Mouse (Mus musculus): ENCODE results near the gene Rpl31.

Rpl31 gene

DNA sequence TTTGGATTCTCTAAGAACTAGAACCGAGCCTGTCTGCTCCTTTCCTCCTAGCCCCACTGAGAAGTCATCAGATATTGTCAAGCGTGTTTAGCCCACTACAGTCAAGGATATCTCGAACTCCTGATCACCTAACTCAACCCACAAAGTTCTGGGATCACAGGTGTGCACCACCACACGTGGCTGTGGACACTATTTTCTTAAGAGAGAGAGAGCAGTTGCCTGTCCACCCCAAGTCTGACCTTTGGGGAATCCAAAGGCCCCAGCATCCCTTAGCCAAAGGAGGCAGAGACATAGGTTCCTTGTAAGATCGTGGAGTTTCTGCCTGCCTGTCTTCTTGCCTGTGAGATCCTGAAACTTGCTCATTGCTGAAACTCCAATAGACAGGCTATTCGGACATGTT lies 597 bp upstream of the Rpl31 start:
- DNase-seq (ENCODE audit: low spot score in 2 of 2): no peak

DNA sequence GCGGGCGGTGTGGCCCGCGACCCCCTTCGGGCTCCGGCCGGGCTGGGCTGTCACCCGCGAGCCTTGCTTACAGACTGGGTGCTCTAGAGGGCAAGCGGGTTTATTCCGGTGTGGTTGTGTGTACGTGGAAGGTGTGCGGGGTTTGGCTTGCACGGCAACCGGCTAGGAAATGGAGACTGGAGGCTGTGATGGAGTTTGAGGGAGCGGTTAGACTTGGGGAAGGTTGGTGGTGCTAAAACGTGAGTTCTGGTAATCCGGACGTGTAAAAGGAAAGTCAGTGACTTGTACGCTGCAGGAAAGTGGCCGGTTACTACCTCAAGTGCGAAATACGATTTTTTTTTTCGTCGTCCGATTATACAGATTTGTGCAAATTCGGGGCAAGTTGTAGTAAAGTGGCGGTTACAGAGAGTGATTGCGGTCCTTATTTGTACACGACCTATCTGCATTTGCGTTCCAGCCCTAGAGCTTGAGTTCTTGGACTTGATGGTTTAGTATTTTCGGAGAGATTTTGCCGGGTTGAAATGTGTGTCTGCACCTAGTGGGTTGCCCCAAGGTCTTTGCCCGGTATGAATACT lies 712 bp downstream of the Rpl31 start:
- DNase-seq (ENCODE audit: low spot score in 2 of 2): no peak

DNA sequence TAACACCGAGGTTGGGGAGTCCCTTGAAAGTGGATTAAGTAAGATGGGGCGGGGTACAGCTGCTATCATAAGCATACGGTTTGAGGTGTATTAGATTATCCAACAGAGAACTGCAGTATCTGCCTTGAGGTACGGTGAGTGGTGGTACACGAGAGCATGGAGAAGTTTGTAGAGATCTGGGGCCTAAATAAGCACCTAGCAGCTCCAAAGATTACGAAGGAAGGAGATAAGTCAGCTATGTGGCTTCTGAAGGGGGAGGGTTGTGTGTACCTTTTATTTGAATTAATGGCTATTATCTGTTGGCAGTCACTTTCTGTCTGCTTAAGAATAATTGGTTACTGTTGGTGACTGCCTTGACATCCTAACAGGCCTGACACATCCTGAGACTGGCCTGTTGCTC lies 2.8 kb downstream of the Rpl31 start:
- DNase-seq (ENCODE audit: low spot score in 2 of 2): no peak

DNA sequence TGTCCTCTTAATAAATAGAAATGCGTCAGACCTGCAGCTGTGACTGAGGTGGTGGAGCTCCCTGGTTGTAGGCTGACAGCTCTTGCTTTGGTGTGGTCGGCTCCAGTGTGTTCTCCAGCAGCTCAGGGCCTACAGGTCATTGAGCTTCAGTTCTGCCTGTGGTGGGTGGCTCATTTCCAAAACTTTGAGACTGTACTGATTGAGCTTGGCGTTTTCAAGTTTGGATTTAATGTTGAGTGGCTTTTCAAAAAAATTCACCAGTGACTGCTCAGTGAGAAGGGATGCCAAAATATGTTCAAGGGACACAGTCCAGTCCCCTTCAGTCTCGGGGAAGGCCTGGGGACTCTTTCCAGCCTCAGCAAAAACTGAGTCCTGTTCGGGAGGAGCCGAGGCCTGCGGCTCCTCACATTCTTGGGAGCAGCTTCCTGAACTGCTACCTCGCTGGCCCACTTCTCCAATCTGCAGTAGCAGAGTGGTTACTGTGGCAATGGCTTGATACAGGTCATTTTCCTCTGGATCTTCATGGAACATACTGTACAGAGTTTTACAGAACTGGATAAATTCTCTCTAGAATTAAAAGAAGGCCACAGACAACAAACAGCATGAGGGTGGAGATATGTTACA lies 4.7 kb downstream of the Rpl31 start:
- no peak for DNase-seq (ENCODE audit: low spot score in 2 of 2)

- no peak for DNase-seq (ENCODE audit: low spot score in 2 of 2)
Observed at GRCm38 (mm10) chr1:39373378-39373777, 5.7 kb downstream of the Rpl31 start.

GRCm38 (mm10) chr1:39374231-39374809 lies 6.7 kb downstream of the Rpl31 start:
- no peak for DNase-seq (ENCODE audit: low spot score in 2 of 2)

- DNase-seq (ENCODE audit: low spot score in 2 of 2): no peak
Observed at GRCm38 (mm10) chr1:39376121-39376520, 8.5 kb downstream of the Rpl31 start.

- DNase-seq (ENCODE audit: low spot score in 2 of 2): no peak
Observed at GRCm38 (mm10) chr1:39376726-39377240, 9.1 kb downstream of the Rpl31 start.

GRCm38 (mm10) chr1:39378540-39378939 lies 10.9 kb downstream of the Rpl31 start:
- DNase-seq (ENCODE audit: low spot score in 2 of 2): no peak

- no peak for DNase-seq (ENCODE audit: low spot score in 2 of 2)
Observed at GRCm38 (mm10) chr1:39379021-39379420, 11.4 kb downstream of the Rpl31 start.

DNA sequence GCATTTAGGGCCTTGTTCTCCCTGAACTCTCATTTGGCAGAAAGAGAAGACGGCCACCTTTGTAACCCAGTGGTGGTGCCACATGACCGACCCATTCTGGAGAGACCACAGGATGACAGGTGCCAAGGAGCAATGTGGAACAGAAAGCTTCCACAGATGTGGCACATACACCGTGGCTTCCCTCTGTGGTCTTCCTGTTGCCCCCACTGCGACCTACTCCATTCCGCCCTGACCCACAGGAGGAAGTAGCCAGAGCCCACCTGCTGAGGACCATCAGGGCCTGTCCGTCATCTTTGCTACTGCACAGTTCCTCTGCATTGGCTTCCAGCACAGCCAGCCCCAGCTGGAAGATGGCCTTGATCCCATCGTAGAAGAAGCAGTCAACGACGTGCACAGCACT lies 13.4 kb downstream of the Rpl31 start:
- no peak for DNase-seq (ENCODE audit: low spot score in 2 of 2)

- DNase-seq (ENCODE audit: low spot score in 2 of 2): no peak
Observed at GRCm38 (mm10) chr1:39384914-39385313, 17.3 kb downstream of the Rpl31 start.

- no peak for DNase-seq (ENCODE audit: low spot score in 2 of 2)
Observed at GRCm38 (mm10) chr1:39386456-39386855, 18.8 kb downstream of the Rpl31 start.

GRCm38 (mm10) chr1:39387497-39387896 lies 19.9 kb downstream of the Rpl31 start:
- no peak for DNase-seq (ENCODE audit: low spot score in 2 of 2)

GRCm38 (mm10) chr1:39388163-39388562 lies 20.5 kb downstream of the Rpl31 start:
- no peak for DNase-seq (ENCODE audit: low spot score in 2 of 2)

GRCm38 (mm10) chr1:39389338-39389737 lies 21.7 kb downstream of the Rpl31 start:
- DNase-seq (ENCODE audit: low spot score in 2 of 2): no peak

GRCm38 (mm10) chr1:39391652-39392051 lies 24.0 kb downstream of the Rpl31 start:
- DNase-seq (ENCODE audit: low spot score in 2 of 2): no peak

DNA sequence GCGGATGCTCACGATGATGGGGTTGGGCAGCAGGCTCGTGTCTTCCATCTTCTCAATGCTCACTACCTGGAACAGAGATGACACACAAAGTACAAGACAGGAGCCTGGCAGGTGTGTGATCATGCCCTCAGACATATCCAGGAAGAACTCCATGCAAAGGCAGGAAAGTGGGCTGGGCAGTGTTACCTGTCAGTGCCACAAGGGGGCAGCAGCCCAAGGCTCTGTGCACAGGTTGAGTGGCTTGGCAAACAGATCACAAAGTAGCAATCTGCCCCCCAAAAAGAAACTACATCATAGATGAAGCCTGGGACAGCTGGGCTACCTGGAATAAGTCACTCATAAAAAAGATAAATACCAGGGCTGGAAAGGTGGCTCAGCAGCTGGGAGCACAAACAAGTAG lies 24.5 kb downstream of the Rpl31 start:
- peak; percentile 74 to 89 for DNase-seq (ENCODE audit: low spot score in 2 of 2)

GRCm38 (mm10) chr1:39393217-39393867 lies 25.7 kb downstream of the Rpl31 start:
- DNase-seq (ENCODE audit: low spot score in 2 of 2): no peak

GRCm38 (mm10) chr1:39394096-39394495 lies 26.5 kb downstream of the Rpl31 start:
- no peak for DNase-seq (ENCODE audit: low spot score in 2 of 2)

DNA sequence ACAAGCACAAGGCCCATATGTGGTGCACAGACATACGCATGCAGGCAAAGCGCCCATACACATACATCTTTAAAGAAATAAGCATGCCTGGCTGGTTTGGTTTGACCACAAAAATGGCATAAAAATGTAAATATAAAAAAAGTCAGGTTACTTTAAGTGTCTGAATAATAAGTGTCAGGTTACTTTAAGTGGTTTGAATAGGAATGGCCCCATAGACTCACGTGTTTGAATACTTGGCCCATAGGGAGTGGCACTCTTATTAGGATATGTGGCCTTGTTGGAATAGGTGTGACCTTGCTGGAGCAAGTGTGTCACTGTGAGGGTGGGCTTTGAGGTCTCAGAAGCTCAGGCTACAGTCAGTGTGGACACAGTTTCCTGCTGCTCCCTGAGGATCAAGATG lies 27.0 kb downstream of the Rpl31 start:
- no peak for DNase-seq (ENCODE audit: low spot score in 2 of 2)

DNA sequence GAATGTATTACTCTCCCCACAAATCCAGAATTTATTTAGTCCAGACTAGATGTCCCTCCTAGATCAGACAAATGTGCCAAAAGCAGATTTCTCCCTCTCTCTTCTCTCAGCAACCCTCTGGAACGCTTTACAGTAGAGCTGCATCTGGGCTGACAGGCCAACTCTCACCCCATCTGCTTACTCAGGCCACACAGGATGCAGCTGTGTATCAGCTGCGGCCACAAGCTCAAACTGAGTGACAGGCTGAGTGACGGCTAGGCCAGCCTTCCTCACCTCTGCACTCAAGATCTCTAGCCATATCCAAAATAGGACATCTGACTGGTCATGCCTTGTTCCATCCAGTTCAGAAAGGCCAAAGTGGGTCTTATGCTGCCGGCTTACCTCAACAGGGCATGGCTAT lies 28.7 kb downstream of the Rpl31 start:
- no peak for DNase-seq (ENCODE audit: low spot score in 2 of 2)

DNA sequence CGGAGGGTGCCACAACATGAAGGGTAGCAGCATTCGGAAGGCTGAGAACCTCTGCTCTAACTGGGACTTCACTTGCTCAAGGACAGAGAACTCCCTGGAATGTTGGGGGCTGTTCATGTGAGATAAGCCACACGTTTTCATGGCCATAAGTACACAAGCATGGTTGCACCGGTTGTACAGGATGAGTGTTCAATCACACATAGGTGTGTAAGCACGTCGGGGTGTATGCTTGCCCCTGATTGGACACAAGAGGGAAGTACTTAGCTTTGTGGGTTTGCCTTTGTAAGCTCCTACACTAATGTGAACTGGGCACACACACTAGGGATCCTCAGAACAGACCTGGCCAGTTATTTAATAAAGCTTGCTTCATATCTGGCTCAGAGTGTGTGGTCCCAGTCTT lies 30.6 kb downstream of the Rpl31 start:
- DNase-seq (ENCODE audit: low spot score in 2 of 2): no peak
